Mouse (Mus musculus) Patski (cell line): ENCODE results near the gene Cdh16. TPM values are rescaled to one million over a fixed set of nuclear protein-coding genes. Genes with fewer than 3 reads are reported as not detected.

Source experiments
- ATAC-seq: fragments of 100-300 bp; one replicate; pipeline ENCODE4 v1.8.0; 2021
- CTCF ChIA-PET: fragments of 350-600 bp; sonication (Branson Sonifier 250); formaldehyde crosslinking; loops from one replicate; lab custom pipeline; 2022; ENCODE audit warnings: inconsistent platforms; lab: Charles Lee
- POLR2A ChIA-PET: fragments of 350-600 bp; sonication (Branson Sonifier 250); formaldehyde crosslinking; loops from one replicate; lab custom pipeline; 2022; ENCODE audit warnings: antibody characterized with exemption, inconsistent platforms; lab: Charles Lee
- DNase-seq: peaks from one replicate; pipeline ENCODE4 v3.0.0-alpha.2; 2011; ENCODE audit warnings: low read depth, low spot score
- H3K27me3 ChIP-seq: fragments of 371-371 bp; one replicate; pipeline ENCODE4 v1.5.1; 2021
- CTCF ChIP-seq: fragments of 100-300 bp; IDR thresholded peaks from one replicate; pipeline ENCODE4 v1.5.1; 2021
- in situ Hi-C: fragments of 300-500 bp; cut with MboI; formaldehyde crosslinking; loops from 3 replicates; pipeline ENCODE4 v1.11.1; 2018; ENCODE audit warnings: low pct_unique_long_range_greater_than_20kb, mixed read lengths
- polyA plus RNA-seq: library from polyadenylated mRNA; unstranded; gene quantifications from one replicate; pipeline ENCODE4 v1.2.3, GENCODE M21; 2021

The Cdh16 gene
- polyA plus RNA-seq, 1 experiment from 2014 or later: 738 TPM

DNA sequence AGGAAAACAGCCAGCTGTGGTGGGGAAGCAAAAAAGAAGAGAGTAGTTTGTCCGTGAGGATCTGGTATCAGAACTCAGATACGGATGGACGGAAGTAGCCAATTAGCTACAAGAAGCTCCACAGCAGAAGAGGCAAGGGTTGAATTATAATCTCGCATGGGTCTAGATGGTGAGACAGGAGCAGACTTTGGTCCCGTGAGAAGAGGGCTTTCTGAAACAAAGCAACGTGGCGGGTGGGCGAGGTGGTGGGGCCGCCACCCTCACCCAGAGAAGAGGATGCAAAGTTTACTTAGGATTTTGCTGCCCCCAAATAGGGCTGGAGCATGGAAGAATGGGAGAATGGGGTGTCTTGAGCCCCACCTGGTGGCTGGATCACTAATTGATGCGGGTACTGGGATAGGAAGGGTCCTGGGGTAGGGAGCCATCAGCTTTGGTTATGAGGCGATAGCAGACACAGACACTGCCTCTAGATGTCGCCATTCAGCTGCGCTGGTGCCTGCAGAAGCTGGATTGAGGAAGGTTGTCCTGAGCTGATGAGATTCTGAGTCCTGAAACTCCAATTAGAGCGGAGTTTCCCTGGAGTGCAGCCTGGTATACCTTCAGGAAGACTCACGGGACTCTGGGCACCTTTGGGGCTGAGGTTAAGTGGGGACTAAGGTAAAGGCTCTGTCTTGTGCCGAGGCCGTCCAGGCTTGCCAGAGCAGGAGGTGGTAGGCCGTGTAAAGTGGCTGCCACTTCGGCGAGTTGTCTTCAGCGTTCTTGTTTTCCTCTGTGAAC lies 21.5 kb downstream of the Cdh16 start:
- POLR2A ChIA-PET: no interaction called here
- DNase-seq (peak; percentile 64), ATAC-seq (peak; percentile 94)
- peak; percentile 99 for TF ChIP-seq CTCF
- CTCF ChIA-PET: interaction anchor here (0.8 to 3.7 kb wide), 19 partner anchors 9 to 68 kb away, joined by 3 to 44 read pairs (median 7); partner anchors contain the start of genes Cdh16, Ciao2b, Pdp2 and Rrad
- no peaks in the 10 kb centered on the region for H3K27me3 ChIP-seq
- in situ Hi-C loops: no loop called here

DNA sequence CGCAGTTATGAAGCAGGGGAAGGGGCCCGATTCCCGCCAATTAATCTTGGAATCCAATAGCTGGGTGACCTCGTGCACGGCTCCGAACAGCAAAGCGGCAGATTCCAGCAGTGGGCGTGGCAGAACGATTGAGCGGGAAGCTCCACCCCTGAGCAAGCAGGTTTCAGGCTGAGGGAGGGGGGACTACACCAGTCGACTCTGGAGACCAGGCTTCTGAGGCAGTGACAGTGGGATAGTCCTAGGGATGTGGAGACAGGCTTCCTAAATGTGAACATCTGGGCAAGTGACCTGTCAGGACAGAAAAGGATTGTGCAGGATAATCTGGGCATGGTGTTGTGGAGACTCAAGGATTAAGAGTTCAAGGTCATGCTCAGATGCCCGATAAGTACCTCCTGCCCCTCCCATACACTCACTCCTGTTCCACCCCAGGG lies 22.2 kb downstream of the Cdh16 start:
- no peak for TF ChIP-seq CTCF
- ChIA-PET POLR2A (no interaction called here), CTCF (interaction anchor here (0.9 to 3.7 kb wide), 13 partner anchors 10 to 58 kb away, joined by 3 to 44 read pairs (median 7); partner anchors contain the start of genes Cdh16, Ciao2b, Pdp2 and Rrad)
- H3K27me3 ChIP-seq: no peaks in the 10 kb centered on the region
- in situ Hi-C loops: no loop called here
- DNase-seq (no peak), ATAC-seq (no peak)

GRCm38 (mm10) chr8:104601386-104601785 lies 22.8 kb downstream of the Cdh16 start:
- H3K27me3 ChIP-seq: no peaks in the 10 kb centered on the region
- DNase-seq (no peak), ATAC-seq (no peak)
- ChIA-PET CTCF (interaction anchor here (1.7 to 3.0 kb wide), 6 partner anchors 9 to 52 kb away, joined by 3 to 44 read pairs (median 8); partner anchors contain the start of genes Ciao2b and Pdp2), POLR2A (no interaction called here)
- in situ Hi-C loops: no loop called here
- no peak for TF ChIP-seq CTCF

DNA sequence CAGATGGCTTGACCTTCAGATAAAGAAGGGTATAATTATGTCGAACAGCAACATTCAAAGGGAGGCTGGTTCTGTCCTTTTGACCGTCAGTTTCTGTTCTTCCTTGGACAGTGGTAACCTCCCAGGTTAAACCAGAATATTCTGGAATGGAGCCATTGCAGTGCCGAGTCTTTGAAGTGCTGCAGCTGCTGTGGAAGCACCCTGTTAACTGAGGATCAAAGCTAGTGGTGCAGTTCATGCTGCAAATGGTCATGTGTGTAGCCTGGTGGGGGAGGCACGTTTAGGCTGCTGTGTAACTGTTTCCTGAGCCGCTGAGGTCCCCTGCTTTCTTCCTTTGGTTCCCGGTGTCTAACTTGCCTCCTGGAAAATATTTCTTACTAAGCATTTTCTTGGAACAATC lies 25.7 kb downstream of the Cdh16 start:
- H3K27me3 ChIP-seq: no peaks in the 10 kb centered on the region
- DNase-seq (no peak), ATAC-seq (no peak)
- in situ Hi-C loops: no loop called here
- ChIA-PET POLR2A (no interaction called here), CTCF (interaction anchor here (0.9 to 2.2 kb wide), 2 partner anchors 44 to 57 kb away, joined by 3 to 9 read pairs; no protein-coding TSS in a partner anchor)
- TF ChIP-seq CTCF: no peak

DNA sequence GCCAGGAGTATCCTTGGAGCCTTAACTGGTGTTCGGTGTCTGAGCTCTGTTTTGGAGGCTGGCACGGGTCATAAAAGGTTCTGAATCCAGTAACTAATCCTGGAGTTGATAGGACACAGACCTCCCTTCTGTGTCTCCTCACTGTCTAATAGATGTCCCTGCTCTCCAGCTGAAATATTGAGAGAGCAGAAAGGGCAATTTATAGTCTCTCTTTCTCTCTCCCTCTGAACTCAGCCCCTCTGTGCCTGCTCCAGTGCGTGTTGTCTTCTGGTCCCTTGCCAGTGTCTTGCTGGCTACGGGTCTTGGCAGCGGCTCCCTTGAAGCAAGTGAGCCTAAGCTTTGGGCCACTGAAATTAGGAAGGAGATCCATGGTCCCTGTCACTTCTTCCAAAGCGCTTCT lies 26.5 kb downstream of the Cdh16 start:
- DNase-seq (no peak), ATAC-seq (no peak)
- TF ChIP-seq CTCF: no peak
- ChIA-PET POLR2A (no interaction called here), CTCF (interaction anchor here (0.6 to 2.2 kb wide), 4 partner anchors 28 to 57 kb away, joined by 3 to 9 read pairs (median 4); no protein-coding TSS in a partner anchor)
- H3K27me3 ChIP-seq: no peaks in the 10 kb centered on the region
- in situ Hi-C loops: no loop called here

GRCm38 (mm10) chr8:104595773-104596536 lies 28.2 kb downstream of the Cdh16 start:
- POLR2A ChIA-PET: no interaction called here
- CTCF ChIA-PET: no interaction called here
- ATAC-seq: no peak
- no peak for DNase-seq
- TF ChIP-seq CTCF: no peak
- in situ Hi-C loops: no loop called here
- no peaks in the 10 kb centered on the region for H3K27me3 ChIP-seq

- no peaks in the 10 kb centered on the region for H3K27me3 ChIP-seq
- DNase-seq (no peak), ATAC-seq (no peak)
- TF ChIP-seq CTCF: no peak
- in situ Hi-C loops: no loop called here
- ChIA-PET POLR2A (no interaction called here), CTCF (no interaction called here)
Measured at GRCm38 (mm10) chr8:104594611-104595362, 29.4 kb downstream of the Cdh16 start.

- no peaks in the 10 kb centered on the region for H3K27me3 ChIP-seq
- no peak for ATAC-seq
- no peak for TF ChIP-seq CTCF
- no peak for DNase-seq
- ChIA-PET CTCF (no interaction called here), POLR2A (interaction anchor here (0.6 kb wide), 1 partner anchor 40 kb away, joined by 4 read pairs; no protein-coding TSS in a partner anchor)
- in situ Hi-C loops: no loop called here
Measured at GRCm38 (mm10) chr8:104593536-104594325, 30.5 kb downstream of the Cdh16 start.

DNA sequence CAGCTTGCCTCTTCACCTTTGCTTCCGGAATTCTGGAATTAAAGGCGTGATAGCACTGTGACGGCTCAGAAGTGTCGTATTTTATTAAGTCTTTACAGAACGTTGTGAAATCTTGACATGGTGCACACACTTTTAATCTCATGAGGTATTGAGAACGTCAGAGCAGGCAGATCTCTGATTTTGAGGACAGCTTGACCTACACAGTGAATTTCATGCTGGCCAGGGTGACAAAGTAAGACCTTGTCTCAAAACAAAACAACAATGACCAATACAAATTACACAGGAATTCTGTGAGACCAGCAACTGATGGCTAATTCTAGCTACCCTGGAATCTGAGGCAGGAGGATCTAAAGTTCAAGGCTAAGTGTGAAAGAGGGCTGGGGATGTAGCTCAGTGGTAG lies 31.6 kb downstream of the Cdh16 start:
- no peaks in the 10 kb centered on the region for H3K27me3 ChIP-seq
- no peak for TF ChIP-seq CTCF
- CTCF ChIA-PET: interaction anchor here (1.3 to 2.1 kb wide), 2 partner anchors 10 to 18 kb away, joined by 3 to 10 read pairs; no protein-coding TSS in a partner anchor
- in situ Hi-C loops: no loop called here
- DNase-seq (no peak), ATAC-seq (no peak)
- POLR2A ChIA-PET: interaction anchor here (0.6 kb wide), 1 partner anchor 33 kb away, joined by 3 read pairs; no protein-coding TSS in a partner anchor
